Mouse (Mus musculus) lung, adult 18-20 months (tissue): ENCODE results near the gene Fam222b.

Source experiments
- DNase-seq, 2 experiments: peaks; one replicate each; pipeline ENCODE4 v3.0.0; 2022; ENCODE audit warnings: mixed read lengths in 2 of 2

Gene Fam222b

DNA sequence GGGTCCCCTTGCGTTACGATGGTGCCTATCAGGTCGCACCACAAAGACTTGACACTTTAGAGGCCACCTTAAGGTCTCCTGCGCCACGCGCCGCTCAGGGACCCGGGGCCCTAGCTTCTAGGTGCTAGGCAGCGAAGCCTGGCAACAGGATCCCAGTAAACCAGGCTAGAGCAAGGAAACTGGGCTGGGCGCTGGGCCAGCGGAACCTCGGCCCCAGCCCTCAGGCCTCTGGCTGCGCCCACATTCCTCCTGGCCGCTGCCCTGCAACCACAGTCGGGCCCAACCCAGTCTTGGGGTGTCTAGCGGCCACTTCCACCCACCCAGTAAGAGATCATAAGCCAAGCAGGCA is 71.3 kb downstream of the Fam222b start:
- DNase-seq: peak; percentile 80 to 88

DNA sequence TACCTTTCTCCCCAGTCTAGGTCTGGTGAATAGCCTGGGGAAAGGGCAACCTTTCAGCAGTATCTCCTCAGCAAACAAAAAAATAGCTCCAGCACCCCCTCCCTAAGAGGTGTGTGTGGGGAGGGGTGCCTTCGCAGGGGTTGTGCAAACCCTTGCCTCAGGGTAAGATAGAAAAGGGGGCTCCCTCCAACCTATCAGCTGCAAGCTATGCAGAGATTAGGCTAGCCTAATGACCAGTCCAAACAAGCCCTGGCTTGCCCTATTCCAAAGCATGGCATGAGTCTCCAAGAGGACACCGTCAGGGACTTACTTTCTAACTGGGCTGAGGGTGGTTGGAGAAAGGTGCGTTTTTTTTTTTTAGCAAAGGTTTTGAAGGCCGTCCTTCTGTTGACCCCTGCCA is 71.7 kb downstream of the Fam222b start:
- no peak for DNase-seq

DNA sequence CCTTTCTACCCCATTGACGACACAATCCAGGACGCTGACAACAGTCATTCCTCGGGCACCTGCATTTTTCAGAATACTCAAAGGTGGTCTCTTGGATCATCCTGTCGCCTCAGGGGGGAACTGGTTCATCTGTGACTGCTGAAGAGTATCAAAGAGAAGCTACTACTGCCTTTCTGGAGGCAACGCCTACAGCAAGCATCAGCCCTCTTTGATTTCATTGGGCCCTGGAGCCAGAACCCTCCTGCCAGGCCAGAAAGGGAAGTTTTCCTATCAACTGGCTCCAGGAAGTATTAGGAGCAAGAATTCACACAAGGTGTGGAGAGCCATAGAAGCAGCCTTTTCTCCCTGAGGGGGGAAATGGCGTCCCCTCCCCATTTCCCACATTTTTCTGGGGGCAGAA is 72.2 kb downstream of the Fam222b start:
- DNase-seq: no peak

DNA sequence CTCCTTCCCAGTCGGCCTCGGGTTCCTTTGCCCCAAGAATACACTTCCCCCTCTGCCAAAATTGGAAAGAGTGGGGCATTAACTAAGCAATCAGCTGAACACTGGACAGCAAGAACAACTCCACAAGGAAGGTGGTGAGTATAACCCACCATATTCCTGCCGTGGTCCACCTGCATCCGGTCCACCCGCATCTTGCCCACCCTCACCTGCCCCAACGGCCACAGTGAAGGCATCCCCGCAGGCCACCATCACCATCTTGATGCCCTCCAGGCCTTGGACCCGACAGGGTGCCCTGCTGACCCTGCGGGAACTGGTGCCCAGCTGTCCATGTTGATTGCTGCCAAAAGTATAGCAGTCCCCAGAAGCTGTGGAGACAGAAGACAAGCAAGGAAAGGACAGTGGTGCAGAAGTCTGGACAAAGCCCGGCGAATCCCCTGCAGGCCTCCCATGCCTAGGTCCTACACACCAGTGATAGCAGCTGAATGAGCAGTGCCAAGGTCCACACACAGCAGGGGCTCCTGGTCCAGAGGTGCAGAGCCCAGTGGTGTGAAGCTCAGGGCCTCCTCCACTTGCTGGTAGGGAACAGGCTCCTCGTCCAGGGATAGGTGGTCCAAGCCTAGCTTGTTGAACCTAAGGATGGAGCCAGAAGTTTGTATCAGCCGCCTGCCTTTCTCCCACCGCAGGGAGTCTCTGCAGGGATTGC is 72.9 kb downstream of the Fam222b start:
- no peak for DNase-seq

DNA sequence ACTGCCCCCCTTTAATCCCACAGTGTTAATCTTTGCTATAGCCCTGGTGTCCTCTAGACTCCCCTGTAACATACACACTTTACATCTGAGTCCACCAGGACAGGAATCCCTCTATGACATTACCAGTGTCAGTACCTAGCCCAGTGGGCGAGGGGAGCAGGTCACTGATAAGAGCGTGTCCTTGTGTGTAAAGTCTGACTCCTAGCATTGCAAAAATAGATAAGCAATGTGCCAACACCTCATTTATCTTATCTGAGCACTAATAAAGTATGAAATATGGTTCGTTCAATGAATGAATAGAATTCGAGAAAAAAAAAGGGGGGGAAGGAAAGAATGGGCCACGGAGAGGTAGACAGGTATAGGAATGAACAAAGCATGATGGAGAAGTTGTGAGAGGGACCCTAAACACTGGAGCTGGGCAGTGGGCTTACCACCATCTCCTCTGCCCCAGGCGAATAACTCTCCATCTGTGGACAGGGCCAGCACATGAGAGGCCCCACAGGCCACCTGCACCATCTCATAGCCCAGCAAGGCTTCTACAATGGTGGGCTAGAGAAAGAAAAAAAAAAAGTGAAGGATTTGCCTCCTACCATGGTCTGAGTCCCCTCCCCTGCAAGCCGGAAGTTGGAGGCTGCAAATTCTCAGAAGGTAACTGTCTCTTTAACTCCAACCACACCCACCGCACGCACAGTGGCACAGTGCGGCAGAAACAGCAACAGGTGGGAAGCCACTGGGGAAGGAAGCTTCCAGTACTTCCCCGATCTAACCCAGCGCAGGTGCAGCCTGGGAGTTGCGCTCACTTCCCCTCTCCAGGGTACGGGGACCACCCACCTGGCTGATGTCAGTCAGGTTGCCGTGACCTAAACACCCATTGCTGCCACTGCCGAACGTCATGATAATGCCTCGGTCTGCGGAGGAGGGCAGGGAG is 74.3 kb downstream of the Fam222b start:
- peak; percentile 38 to 40 for DNase-seq

DNA sequence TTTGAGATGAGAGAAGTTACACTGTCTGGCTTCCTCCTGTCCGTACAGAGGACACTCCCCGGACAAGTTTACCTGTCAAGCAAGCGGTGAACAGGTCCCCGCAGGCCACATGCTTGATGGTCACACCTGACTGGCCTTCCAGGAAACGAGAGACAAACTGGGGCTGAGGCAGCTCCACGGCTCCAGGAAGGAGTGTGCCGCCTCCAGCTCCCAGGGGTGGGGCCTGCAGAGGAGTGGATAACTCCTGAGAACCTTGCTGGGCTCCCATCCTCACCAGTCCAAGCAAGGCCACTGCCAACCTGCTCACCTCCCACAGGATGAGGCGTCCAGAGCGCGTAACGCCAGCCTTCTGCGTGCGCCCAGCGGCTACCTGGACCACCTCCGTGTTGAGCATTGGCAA is 75.8 kb downstream of the Fam222b start:
- no peak for DNase-seq

DNA sequence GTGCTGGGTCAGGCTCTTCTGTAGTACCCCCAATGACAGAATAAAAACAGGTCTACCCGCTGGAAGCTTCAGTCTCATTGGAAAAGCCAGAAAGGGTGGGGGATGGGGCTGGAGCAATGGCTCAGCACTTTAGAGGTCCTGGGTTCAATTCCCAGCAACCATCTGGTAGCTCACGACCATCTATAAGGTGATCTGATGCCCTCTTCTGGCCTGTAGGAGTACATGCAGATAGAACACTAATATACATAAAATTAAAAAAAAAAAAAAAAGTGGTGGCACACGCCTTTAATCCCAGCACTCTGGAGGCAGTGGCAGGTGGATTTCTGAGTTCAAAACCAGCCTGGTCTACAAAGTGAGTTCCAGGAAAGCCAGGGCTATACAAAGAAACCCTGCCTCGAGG is 76.9 kb downstream of the Fam222b start:
- DNase-seq: no peak

DNA sequence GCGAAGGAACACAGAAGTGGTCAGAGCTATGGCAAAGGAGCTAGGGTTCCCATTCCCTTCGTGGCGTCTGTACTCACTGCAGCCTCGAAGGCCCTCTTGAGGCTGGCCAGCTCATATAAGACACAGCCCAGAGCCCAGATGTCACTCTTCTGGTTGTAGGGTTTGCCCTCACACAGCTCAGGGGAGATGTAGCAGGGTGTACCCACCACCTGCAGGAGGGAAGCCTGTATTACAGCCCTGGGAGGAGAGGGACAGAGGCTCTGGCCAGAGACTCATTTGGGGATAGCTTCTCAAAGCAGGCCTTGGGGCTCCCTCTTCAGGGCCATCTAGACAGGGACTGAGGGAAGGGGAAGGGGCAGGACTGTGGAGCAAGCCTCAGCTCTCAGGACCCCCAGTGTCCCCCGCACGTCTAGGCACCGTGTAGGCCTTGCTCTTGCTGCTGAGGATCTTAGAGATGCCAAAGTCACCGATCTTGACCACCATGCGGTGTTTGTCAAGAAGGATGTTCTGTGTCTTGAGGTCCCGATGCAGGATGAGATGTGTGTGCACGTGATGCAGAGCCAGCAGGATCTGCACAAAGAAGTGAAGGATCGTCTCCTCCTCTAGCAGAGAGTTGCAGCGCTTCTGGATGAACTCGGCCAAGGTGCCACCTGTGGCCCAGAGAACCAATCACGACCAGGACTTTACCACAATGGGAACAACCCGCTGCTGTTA is 77.7 kb downstream of the Fam222b start:
- no peak for DNase-seq

DNA sequence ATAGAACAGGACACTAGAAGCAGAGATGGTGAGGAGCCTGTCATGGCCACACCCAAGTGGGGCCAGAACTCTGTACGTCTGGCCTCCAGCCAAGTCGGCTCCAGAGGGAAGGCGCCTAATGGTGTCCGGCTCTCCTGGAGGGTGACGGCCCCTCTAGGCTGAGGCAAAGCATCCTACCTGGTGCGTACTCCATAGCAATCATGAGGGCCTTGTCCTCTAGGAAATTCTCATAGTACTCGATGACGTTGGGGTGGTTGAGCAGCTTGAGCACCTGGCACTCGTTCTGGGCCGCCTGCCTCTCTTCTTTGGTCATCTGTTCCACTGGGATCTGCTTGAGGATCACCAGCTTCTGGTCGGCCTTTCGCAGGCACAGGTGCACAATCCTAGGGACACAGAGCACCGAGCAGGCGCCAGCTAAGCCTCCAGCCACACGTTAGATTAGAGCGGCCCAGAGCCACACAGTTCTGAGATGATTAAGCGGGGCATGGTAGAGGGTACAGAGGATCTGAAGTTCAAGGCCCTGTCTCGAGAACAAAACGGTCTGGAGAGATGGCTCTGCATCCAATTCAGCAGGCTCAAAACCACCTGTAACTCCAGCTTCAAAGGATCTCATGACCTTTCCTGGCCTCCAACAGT is 78.4 kb downstream of the Fam222b start:
- peak; percentile 71 to 75 for DNase-seq

DNA sequence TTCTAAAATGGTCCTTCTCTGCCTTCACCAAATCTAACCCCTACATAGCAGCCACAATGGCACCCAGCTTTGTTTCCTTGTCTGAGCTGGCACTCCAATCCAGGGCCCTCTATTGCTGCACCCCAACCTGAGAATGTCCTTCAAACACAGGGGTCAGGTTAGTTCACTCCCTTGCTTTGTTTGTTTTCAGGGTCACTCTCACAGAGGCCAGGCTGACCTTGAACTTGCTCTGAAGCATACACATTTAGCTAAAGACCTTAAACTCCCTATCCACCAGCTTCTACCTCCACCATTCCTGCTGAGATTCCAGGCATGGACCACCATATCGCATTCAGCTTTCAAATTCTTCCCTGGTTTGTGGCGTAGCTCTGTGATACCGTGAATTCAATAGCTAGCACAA is 80.0 kb downstream of the Fam222b start:
- DNase-seq: no peak

DNA sequence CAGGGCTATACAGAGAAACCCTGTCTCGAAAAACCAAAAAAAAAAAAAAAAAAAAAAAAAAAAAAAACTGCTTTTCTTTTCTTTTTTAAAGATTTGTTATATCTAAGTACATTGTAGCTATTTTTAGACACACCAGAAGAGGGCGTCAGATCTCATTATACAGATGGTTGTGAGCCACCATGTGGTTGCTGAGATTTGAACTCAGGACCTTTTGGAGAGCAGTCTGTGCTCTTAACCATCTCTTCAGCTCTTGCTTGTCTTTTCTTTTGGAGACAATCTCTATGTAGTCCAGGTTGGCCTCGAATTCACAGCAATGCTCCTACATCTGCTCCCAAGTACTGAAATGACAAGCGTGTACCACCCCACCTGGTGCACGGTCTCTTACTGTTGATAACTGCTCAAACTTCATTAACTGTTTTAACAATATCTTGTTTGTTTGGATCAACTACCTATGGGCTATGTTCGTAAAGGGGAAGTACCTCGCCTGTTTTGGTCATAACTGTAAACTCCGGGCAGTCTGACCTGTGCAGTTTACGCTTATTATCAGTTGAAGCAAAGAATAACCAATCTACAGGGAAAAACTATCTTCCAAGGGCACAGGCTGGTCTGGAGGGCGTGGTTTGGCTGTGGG is 81.4 kb downstream of the Fam222b start:
- no peak for DNase-seq

DNA sequence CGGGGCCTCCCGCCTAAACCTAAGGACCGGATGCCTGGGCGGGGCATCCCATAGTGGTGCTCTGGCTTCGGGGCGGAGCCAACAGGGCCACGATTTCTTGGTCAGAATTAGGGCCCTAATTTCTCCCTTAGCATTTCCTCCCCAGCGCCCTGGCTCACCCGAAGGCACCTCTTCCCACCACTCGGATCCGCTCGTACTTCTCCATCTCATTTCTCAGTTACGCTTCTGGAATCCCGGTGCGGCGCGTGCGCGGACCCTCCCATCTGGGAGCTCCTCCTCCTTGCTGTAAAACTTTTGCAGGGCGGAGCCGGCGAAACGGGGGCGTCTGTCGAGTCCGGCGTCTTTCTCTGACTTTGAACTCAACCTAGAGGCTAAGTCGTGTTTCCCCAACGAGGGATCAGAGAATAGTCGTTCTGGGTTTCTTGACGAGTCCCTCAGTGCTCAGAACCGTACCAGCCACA is 82.0 kb downstream of the Fam222b start, which contains the start of the genes Nek8 and Tlcd1:
TSS of gene Nek8 (minus strand) at position 274 of the 461 bp plus-strand sequence.
TSS of gene Tlcd1 (plus strand) at position 310 of the 461 bp plus-strand sequence.
- peak; percentile 93 to 95 for DNase-seq

DNA sequence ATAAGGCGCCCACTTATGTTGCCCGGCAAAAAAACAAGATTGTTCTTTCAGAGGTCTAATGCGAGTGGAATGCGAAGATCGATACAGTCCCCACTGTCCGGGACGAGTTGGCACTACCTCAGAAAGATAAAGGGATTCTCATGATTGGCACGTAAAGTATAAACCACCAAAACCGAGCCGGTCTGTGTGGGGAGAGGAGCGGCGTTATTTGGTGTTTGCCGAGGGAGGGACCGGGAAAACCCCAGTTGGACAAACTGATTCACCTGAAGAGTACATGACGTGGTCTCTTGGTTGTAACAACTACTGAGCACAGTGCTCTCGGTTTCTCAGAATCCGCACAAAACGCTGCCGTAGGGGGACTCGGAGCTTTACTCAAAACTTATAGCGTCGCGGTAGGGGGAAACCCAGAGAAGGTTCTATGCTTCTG is 82.5 kb downstream of the Fam222b start:
- DNase-seq: peak; percentile 31 to 38

DNA sequence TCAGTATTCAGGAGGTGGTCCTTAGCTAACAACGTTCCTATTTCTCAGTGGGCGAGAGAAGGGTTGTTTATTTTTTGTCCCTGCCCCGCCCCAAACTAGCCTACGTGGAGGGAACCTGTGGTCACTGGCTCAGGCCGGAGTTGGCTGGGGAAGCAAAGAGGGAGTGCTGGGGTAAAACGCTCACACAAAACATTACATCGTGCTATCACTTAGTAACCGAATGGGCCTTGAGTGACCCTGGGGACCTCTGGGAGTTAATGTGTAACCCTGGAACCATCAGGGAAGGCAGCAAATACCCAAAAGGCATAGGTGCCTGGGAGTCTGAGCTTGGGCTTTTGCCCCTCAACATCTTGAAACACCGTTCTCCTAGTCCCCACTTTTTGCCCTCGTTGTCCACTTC is 83.0 kb downstream of the Fam222b start:
- DNase-seq: peak; percentile 73 to 85

DNA sequence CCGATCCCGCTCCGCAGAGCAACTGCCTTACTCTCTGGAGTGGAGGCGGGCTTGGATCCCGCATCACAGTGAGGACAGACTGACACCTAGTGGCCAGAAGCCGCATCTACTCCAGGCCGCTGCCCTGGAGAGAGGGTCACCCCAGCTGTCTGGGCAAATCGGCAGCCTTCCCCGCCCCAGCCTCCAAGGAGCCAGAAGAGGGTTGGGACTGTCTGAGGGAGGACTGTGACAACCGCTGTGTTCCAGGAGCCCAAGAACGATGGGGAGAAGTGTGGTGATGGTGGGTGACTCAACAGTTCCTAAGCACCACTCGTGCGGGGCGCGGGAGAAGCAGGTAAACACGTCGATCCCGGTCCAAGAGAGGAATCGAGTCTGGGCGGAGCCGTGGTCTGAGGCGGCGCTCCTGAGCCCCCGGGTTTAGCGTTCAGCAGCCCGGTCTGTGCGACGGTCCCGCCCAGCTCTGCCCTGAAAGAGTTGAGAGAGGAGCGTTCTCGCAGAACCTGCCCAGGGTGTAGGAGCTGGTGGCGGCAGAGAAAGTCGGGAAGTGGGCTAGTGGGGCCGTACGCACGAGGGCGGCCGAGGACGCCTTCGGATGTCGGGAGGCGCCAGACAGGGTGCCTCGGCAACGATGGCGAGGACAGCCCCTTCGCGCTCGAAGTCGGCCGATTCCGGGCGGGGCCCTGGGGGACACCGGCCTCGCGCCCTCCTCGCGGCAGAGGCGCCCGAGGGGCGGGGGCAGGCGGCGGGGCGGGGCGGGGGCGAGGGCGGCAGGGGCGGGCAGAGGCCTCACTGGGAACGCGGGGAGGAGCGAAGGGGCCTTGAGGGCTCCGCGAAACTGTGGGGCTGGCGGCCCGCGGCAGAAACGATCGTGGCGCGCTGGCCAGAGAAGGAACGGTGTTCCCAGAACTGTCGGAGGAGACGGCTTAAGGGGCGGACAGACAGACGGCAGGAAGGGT is 83.7 kb downstream of the Fam222b start:
- peak; percentile 97 for DNase-seq

DNA sequence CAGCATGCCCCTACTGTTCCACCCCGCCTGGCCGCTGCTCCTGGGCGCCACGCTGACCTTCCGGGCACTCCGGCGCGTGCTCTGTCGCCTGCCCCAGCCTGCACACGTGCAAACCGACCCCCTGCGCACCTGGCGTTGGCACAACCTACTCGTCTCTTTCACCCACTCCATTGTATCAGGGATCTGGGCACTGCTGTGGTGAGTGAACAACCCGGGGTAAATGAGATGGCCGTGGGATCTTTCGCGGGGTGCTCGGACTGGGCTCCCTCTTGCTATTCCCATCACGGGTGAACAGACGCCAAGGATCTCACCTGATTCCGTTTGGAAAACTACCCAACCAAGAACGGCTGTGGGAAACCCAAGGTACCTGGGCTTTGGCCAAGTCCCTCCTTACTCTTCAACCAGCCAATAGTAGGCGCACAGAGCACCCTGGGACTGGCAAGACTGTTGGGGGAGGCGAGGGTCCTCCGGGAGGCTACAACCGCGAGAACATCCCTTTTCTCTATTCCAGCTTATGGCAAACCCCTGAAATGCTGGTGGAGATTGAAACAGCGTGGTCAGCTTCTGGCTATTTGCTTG is 84.5 kb downstream of the Fam222b start:
- DNase-seq: peak; percentile 68 to 76

DNA sequence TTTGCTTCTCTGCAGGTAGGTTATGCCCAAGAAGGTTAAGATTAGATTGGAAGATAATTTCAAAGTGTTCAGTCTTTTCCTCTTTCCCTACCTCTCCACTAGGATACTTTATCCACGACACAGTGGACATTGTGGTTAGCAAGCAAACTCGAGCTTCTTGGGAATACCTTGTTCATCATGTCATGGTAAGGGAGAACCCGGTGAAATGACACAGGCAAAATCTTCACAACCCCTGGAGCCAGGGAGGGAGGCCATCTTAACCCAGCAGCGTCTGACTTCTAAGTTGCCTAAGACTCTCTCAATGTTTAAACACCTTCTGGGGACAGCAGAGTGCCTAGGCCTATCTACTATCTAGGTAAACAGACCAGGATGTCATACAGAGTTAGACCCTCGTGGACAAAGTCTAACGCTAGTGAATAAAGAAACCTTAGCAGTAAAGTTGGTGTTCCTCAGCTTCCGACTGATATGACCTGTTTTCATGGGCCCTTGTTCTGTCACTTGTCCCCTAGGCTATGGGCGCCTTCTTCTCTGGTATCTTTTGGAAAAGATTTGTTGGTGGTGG is 85.1 kb downstream of the Fam222b start:
- DNase-seq: no peak

DNA sequence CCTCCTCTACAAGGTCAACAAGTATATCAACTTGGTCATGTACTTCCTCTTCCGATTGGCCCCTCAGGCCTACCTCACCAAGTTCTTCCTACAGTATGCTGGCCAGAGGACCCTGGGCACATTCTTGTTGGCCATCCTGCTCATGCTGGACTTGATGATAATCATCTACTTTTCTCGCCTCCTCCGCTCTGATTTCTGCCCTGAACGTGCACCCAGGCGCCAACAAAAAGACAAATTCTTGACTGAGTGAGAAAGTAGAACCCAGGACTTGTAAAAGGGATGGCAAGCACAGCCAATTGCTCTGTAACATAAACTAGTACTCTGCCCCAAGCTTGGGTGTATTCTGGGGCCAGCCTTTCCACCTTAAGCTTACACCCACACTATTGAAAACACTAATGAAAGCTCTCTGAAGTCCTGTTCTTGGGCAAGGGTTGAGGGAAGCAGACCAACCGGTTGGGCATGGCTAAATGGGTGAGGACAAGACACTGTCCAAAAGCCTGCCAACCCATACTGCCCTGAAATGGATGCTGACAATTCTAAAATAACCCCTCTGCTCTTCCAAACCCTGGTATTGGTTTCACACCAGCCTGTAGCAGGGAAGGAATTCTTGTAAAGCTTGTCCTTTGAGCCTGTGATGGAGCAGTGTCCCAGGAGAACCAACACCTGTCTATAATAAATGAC is 85.8 kb downstream of the Fam222b start:
- no peak for DNase-seq

DNA sequence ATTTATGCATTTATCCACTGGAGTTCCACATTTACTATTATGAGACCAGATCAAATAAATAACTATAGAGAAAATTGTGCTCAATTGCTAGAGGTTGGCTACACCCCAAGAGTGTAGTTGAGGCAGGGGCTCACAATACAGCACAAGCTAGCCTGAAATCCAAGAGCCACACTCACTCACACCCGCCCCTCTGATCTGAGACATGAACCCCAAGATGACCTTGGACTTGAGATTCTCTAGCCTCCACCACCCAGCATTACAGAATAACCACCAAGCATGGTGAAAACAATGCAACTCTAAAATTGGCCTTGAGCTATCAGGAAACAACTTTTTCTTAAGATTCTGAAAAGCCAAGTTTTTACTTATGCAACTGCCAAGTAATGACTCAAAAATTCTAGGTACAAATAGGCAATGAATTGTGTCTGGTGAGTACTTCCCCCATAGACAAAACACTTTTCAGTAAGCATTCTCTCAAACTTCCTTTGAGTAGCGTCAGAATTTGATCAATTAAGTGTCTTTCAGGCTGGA is 87.4 kb downstream of the Fam222b start:
- DNase-seq: no peak
